Mouse (Mus musculus) naive thymus-derived CD4-positive, alpha-beta T cell, adult 2 months (primary cell): Measurements from ENCODE around the gene Pomc.
"Not testable (repeated sequence)": the region's sequence is repeated elsewhere in the genome, so short reads cannot be mapped to it uniquely, and the experiment has no call there.

Experiments used
- DNase-seq: peaks from one replicate; pipeline ENCODE4 v3.0.0-alpha.2; 2011; ENCODE audit warnings: low read depth

Pomc gene

GRCm38 (mm10) chr12:3954651-3955050, at the start of gene Pomc:
TSS of gene Pomc (plus strand) at chr12:3954951.
- no peak for DNase-seq

GRCm38 (mm10) chr12:3905436-3905835, 49.3 kb upstream of the Pomc start:
- DNase-seq: no peak

GRCm38 (mm10) chr12:3906308-3906707, 48.4 kb upstream of the Pomc start:
- DNase-seq: no peak

- DNase-seq: no peak
Measured at GRCm38 (mm10) chr12:3907008-3907407, 47.7 kb upstream of the Pomc start.

GRCm38 (mm10) chr12:3907418-3907817, 47.3 kb upstream of the Pomc start:
- DNase-seq: no peak

GRCm38 (mm10) chr12:3910466-3911093, 44.2 kb upstream of the Pomc start:
- DNase-seq: no peak

- no peak for DNase-seq
Measured at GRCm38 (mm10) chr12:3911831-3912348, 42.9 kb upstream of the Pomc start.

- no peak for DNase-seq
Measured at GRCm38 (mm10) chr12:3915852-3916251, 38.9 kb upstream of the Pomc start.

GRCm38 (mm10) chr12:3917668-3918341, 36.9 kb upstream of the Pomc start:
- no peak for DNase-seq

- DNase-seq: no peak
Measured at GRCm38 (mm10) chr12:3918577-3918976, 36.2 kb upstream of the Pomc start.

- no peak for DNase-seq
Measured at GRCm38 (mm10) chr12:3919423-3919822, 35.3 kb upstream of the Pomc start.

GRCm38 (mm10) chr12:3926127-3926526, 28.6 kb upstream of the Pomc start:
- DNase-seq: peak; percentile 72

GRCm38 (mm10) chr12:3928841-3929240, 25.9 kb upstream of the Pomc start:
- DNase-seq: no peak

- DNase-seq: not testable (repeated sequence)
Measured at GRCm38 (mm10) chr12:3930090-3930865, 24.5 kb upstream of the Pomc start.

GRCm38 (mm10) chr12:3942026-3942425, 12.7 kb upstream of the Pomc start:
- no peak for DNase-seq

- DNase-seq: no peak
Measured at GRCm38 (mm10) chr12:3944454-3945073, 10.2 kb upstream of the Pomc start.

GRCm38 (mm10) chr12:3947503-3947902, 7.2 kb upstream of the Pomc start:
- DNase-seq: no peak

GRCm38 (mm10) chr12:3955371-3955770, 620 bp downstream of the Pomc start:
- peak; percentile 66 for DNase-seq

- peak; percentile 31 for DNase-seq
Measured at GRCm38 (mm10) chr12:3956351-3956750, 1.6 kb downstream of the Pomc start.

GRCm38 (mm10) chr12:3959791-3960543, 5.2 kb downstream of the Pomc start:
- DNase-seq: peak; percentile 83

GRCm38 (mm10) chr12:3960553-3960952, 5.8 kb downstream of the Pomc start:
- peak; percentile 13 for DNase-seq

- DNase-seq: no peak
Measured at GRCm38 (mm10) chr12:3967196-3967595, 12.4 kb downstream of the Pomc start.
